Mouse (Mus musculus) left cerebral cortex, postnatal 10 days (tissue): ENCODE measurements around the gene Haus7. TPM values are rescaled to one million over a fixed set of nuclear protein-coding genes. Genes with fewer than 3 reads are reported as not detected.
A peak's percentile ranks its signal among the peaks of the same experiment; 100 is the strongest.
"Not testable (repeated sequence)": the region's sequence is repeated elsewhere in the genome, so short reads cannot be mapped to it uniquely, and the experiment has no call there.

Experiments used
- DNase-seq, 2 experiments: peaks; one replicate each; pipeline ENCODE4 v3.0.0; 2021 to 2022; ENCODE audit warnings: low spot score in 2 of 2, mixed read lengths in 1 of 2; ENCODE audit errors: extremely low spot score in 1 of 2
- intact Hi-C: fragments of 180-260 bp; cut with DNase I; formaldehyde crosslinking; loops from one replicate; pipeline ENCODE4 v1.15.1; 2025
- total RNA-seq, 2 experiments: library from RNA; stranded (reverse); gene quantifications; 2 replicates each; pipeline ENCODE4 v1.2.3; 2021

The Haus7 gene
- total RNA-seq, 2 experiments from 2014 or later = 13.7 to 15.0 TPM

GRCm38 (mm10) chrX:73471764-73472163, 12.9 kb upstream of the Haus7 start:
- no peak for DNase-seq
- intact Hi-C loops = no loop called here

GRCm38 (mm10) chrX:73468752-73469151, 9.9 kb upstream of the Haus7 start:
- no peak for DNase-seq
- intact Hi-C loops = no loop called here

- intact Hi-C loops = no loop called here
- no peak for DNase-seq
Observed at GRCm38 (mm10) chrX:73468330-73468729, 9.5 kb upstream of the Haus7 start.

- intact Hi-C loops = no loop called here
- DNase-seq = peak in 1 of 2 experiments; percentile 67
Observed at GRCm38 (mm10) chrX:73467446-73468241, 8.8 kb upstream of the Haus7 start.

GRCm38 (mm10) chrX:73465483-73466186, 6.8 kb upstream of the Haus7 start:
- peak; percentile 16 to 48 for DNase-seq
- intact Hi-C loops = no loop called here

GRCm38 (mm10) chrX:73460792-73461191, 1.9 kb upstream of the Haus7 start:
- intact Hi-C loops = no loop called here
- DNase-seq = no peak

GRCm38 (mm10) chrX:73451949-73452348, 6.9 kb downstream of the Haus7 start:
- intact Hi-C loops = no loop called here
- DNase-seq = peak in 1 of 2 experiments; percentile 67

GRCm38 (mm10) chrX:73441428-73441827, 17.4 kb downstream of the Haus7 start:
- intact Hi-C loops = no loop called here

GRCm38 (mm10) chrX:73435252-73435651, 23.6 kb downstream of the Haus7 start, which contains the start of gene Trex2:
Gene Trex2, minus strand, starts transcription at chrX:73435344.
- DNase-seq = no peak
- intact Hi-C loops = loop anchor here (10.0 kb wide), 1 partner anchor 370 kb away; the partner anchor contains the start of gene Pnma3

More at GRCm38 (mm10) chrX:73441428-73441827, 17.4 kb downstream of the Haus7 start:
- no peak for DNase-seq

GRCm38 (mm10) chrX:73432850-73433249, 26.0 kb downstream of the Haus7 start:
- intact Hi-C loops = loop anchor here (5.0 to 10.0 kb wide), 2 partner anchors 121 to 368 kb away; partner anchors contain the start of gene Pnma3
- no peak for DNase-seq

GRCm38 (mm10) chrX:73430036-73430435, 28.8 kb downstream of the Haus7 start:
- intact Hi-C loops = loop anchor here (5.0 to 10.0 kb wide), 2 partner anchors 118 to 365 kb away; partner anchors contain the start of gene Pnma3

GRCm38 (mm10) chrX:73412767-73413166, 46.1 kb downstream of the Haus7 start:
- peak in 1 of 2 experiments; percentile 5 for DNase-seq
- intact Hi-C loops = no loop called here

More at GRCm38 (mm10) chrX:73430036-73430435, 28.8 kb downstream of the Haus7 start:
- DNase-seq = no peak

- peak in 1 of 2 experiments; percentile 32 for DNase-seq
- intact Hi-C loops = no loop called here
Observed at GRCm38 (mm10) chrX:73410880-73411517, 47.8 kb downstream of the Haus7 start, which contains the start of gene Zfp92. Gene Zfp92, plus strand, starts transcription at chrX:73411096.

- no peak for DNase-seq
- intact Hi-C loops = no loop called here
Observed at GRCm38 (mm10) chrX:73401616-73402015, 57.2 kb downstream of the Haus7 start.

- intact Hi-C loops = no loop called here
Observed at GRCm38 (mm10) chrX:73400951-73401350, 57.9 kb downstream of the Haus7 start.

GRCm38 (mm10) chrX:73398636-73399035, 60.2 kb downstream of the Haus7 start, which contains the start of gene Gm18336:
Gene Gm18336, minus strand, starts transcription at chrX:73398736.
- intact Hi-C loops, DNase-seq: not testable (repeated sequence)

More at GRCm38 (mm10) chrX:73400951-73401350, 57.9 kb downstream of the Haus7 start:
- no peak for DNase-seq

- DNase-seq = no peak
- intact Hi-C loops = no loop called here
Observed at GRCm38 (mm10) chrX:73396446-73396845, 62.4 kb downstream of the Haus7 start.

GRCm38 (mm10) chrX:73391481-73391880, 67.4 kb downstream of the Haus7 start:
- no peak for DNase-seq
- intact Hi-C loops = no loop called here
